Mouse (Mus musculus) cortical plate, adult 2 months (tissue): ENCODE results near the gene Cpn2. TPM values are rescaled to one million over a fixed set of nuclear protein-coding genes. Genes with fewer than 3 reads are reported as not detected.

Source experiments
- H3K27ac ChIP-seq: fragments of 200-500 bp; 2 replicates; pipeline ENCODE4 v1.5.1; 2012; ENCODE audit warnings: low read length, control low read depth, inconsistent platforms; ENCODE audit not compliant: insufficient read depth
- H3K4me1 ChIP-seq: fragments of 200-500 bp; 2 replicates; pipeline ENCODE4 v1.6.1; 2011; ENCODE audit warnings: low read length; ENCODE audit not compliant: control insufficient read depth, insufficient read depth
- H3K4me3 ChIP-seq: fragments of 200-500 bp; 2 replicates; pipeline ENCODE4 v1.5.1; 2011; ENCODE audit warnings: mild to moderate bottlenecking, low read length, control low read depth; ENCODE audit not compliant: insufficient read depth
- CTCF ChIP-seq: fragments of 200-500 bp; IDR thresholded peaks from 2 replicates; pipeline ENCODE4 v1.5.1; 2011; ENCODE audit warnings: mild to moderate bottlenecking, control low read depth, low read length; ENCODE audit not compliant: insufficient read depth; ENCODE audit errors: extremely low read depth
- POLR2A ChIP-seq: fragments of 200-500 bp; IDR thresholded peaks from 2 replicates; pipeline ENCODE4 v1.6.1; 2011; ENCODE audit warnings: mild to moderate bottlenecking, low read length, control low read depth; ENCODE audit not compliant: insufficient read depth; ENCODE audit errors: extremely low read depth
- polyA plus RNA-seq: library from polyadenylated mRNA; depleted of rRNA; stranded (reverse); fragments of >200 nt; gene quantifications from 2 replicates; pipeline ENCODE4 v1.2.3, GENCODE M21; 2012

The Cpn2 gene
- polyA plus RNA-seq, 1 experiment: not detected

- TF ChIP-seq POLR2A: no peak
- Histone ChIP-seq H3K4me1 (no peaks in the 10 kb centered on the region; the same call in 1 of the 2 replicates), H3K4me3 (no peak within 1 kb of the TSS), H3K27ac (no peak within 1 kb of the TSS)
Observed at GRCm38 (mm10) chr16:30282844-30283495, 15.7 kb upstream of the Cpn2 start, which contains the start of gene Lrrc15. Gene Lrrc15, minus strand, starts transcription at chr16:30283256.

DNA sequence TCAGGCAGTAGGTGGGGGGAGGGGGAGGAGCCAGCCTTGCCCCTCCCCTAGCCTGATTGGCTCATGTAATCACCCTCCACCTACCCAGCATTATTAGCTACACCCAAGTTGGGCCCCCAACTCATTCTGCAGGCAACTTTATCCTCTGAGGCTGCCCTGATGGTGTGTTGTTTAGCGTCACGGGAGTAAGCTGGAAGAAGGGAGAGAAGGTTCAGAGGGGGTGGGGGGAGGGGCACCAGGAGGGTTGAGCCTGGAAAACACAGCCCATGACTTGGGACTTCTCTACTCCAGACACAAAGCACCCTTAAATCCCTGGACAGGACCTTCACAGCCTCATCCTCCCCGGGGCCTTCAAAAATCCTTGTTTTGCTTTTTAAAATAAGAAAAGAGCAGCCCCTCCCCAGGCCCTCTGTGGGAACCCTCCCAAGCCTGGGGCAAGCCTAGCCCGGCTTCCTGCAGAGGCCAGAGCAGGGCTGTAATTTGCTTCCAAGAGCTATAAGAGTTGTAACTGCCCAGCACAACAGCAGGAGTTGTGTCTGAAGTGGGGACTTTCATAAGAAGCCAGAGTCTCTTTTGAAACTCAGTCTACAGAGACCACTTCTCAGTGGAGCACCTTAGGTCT lies 13.5 kb upstream of the Cpn2 start:
- no peaks in the 10 kb centered on the region; the same call in 1 of the 2 replicates for H3K4me1 ChIP-seq
- H3K4me3 ChIP-seq: no peak overlapping the region
- H3K27ac ChIP-seq: no peak overlapping the region
- TF ChIP-seq POLR2A: no peak
- no peak for TF ChIP-seq CTCF

- Histone ChIP-seq H3K27ac (no peak overlapping the region), H3K4me1 (no peaks in the 10 kb centered on the region; the same call in 1 of the 2 replicates), H3K4me3 (no peak overlapping the region)
- no peak for TF ChIP-seq POLR2A
- no peak for TF ChIP-seq CTCF
Observed at GRCm38 (mm10) chr16:30278406-30278805, 11.1 kb upstream of the Cpn2 start.

GRCm38 (mm10) chr16:30275558-30276340 lies 8.4 kb upstream of the Cpn2 start:
- H3K4me1 ChIP-seq: peaks cover 6% of the 10 kb centered on the region
- no peak overlapping the region for H3K27ac ChIP-seq
- H3K4me3 ChIP-seq: no peak overlapping the region
- no peak for TF ChIP-seq CTCF
- no peak for TF ChIP-seq POLR2A

GRCm38 (mm10) chr16:30273065-30273464 lies 5.8 kb upstream of the Cpn2 start:
- Histone ChIP-seq H3K4me1 (peaks cover 6% of the 10 kb centered on the region), H3K27ac (no peak overlapping the region), H3K4me3 (no peak overlapping the region)
- TF ChIP-seq CTCF (no peak), POLR2A (no peak)

DNA sequence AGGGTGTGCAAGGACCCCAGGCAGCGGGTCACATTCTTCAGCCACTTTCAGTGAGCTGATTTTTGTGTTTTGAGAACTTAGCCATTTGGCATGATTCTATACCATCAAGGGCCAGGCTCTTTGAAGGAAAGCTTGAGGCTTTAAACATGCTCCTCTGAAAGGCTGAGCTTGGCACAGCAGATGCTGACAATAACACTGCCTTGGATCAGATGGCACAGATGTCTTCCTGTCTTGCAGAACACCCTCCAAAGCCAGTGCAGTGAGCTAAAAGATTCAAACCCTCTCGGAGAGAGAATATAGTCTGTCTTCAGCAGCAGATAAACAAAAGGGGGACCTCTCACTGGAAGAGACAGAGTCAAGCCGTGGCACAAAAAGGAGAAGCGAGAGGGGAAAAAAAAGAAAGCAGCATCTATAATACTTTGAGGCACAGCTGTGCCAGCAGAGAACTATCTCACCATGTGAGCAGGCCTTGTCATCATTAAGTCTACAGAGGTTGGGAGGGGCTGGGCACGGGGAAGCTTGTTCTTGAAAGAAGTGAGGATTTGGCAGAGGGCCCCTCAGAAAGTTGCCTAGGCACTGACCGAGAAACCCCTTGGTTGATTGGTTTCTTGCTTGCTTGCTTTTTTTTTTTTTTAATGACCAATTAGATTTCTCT lies 4.8 kb upstream of the Cpn2 start:
- H3K4me3 ChIP-seq: no peak overlapping the region
- H3K4me1 ChIP-seq: peaks cover 6% of the 10 kb centered on the region
- TF ChIP-seq POLR2A (no peak), CTCF (no peak)
- H3K27ac ChIP-seq: no peak overlapping the region

GRCm38 (mm10) chr16:30271223-30271761 lies 4.0 kb upstream of the Cpn2 start:
- TF ChIP-seq POLR2A (no peak), CTCF (no peak)
- H3K27ac ChIP-seq: no peak overlapping the region
- H3K4me3 ChIP-seq: no peak overlapping the region
- peaks cover 6% of the 10 kb centered on the region for H3K4me1 ChIP-seq

DNA sequence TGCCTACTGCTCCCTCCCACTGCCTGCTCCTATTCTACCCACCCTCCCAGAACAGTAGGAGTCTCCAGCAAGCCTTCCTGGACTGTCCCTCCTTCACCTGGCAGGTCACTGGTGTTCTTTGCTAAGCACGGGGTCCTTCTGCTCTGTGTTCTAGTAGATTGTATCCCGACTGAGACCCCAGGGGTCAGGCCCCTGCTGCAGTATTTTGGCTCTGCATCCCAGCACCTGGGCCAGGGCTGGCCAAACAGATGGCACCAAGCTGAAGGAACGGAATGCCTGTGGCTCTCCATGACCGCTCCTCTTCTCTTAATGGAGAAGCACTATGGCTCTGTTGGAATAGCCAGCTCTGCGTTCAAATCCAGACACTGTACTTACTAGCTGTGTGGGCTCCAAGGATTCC lies 738 bp downstream of the Cpn2 start:
- no peak overlapping the region for H3K4me3 ChIP-seq
- no peak for TF ChIP-seq CTCF
- no peak for TF ChIP-seq POLR2A
- H3K4me1 ChIP-seq: no peaks in the 10 kb centered on the region
- no peak overlapping the region for H3K27ac ChIP-seq

DNA sequence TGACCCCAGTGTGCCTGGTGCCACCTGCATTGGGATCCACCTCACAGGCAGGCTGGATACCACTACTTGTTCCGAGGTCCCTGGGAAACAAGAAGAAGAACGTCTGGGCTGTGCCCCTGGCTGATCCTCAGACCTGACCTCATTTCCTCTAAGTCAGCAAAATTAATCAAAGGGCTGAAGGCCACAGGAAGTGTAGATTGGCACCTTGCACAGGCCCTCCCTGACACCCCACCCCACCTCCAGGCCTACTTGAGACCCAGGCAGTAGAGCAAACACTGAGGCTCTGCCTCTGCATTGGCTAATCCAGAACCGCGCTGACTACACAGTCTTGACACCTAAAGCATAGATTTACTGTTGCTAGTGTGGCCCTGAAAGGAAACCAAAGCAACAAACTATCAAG lies 1.7 kb downstream of the Cpn2 start:
- TF ChIP-seq CTCF (no peak), POLR2A (no peak)
- Histone ChIP-seq H3K4me3 (no peak overlapping the region), H3K27ac (no peak overlapping the region), H3K4me1 (no peaks in the 10 kb centered on the region)
